Mouse (Mus musculus): ENCODE results near the gene Szrd1.
"Not testable (repeated sequence)": the region's sequence is repeated elsewhere in the genome, so short reads cannot be mapped to it uniquely, and the experiment has no call there.

The Szrd1 gene

DNA sequence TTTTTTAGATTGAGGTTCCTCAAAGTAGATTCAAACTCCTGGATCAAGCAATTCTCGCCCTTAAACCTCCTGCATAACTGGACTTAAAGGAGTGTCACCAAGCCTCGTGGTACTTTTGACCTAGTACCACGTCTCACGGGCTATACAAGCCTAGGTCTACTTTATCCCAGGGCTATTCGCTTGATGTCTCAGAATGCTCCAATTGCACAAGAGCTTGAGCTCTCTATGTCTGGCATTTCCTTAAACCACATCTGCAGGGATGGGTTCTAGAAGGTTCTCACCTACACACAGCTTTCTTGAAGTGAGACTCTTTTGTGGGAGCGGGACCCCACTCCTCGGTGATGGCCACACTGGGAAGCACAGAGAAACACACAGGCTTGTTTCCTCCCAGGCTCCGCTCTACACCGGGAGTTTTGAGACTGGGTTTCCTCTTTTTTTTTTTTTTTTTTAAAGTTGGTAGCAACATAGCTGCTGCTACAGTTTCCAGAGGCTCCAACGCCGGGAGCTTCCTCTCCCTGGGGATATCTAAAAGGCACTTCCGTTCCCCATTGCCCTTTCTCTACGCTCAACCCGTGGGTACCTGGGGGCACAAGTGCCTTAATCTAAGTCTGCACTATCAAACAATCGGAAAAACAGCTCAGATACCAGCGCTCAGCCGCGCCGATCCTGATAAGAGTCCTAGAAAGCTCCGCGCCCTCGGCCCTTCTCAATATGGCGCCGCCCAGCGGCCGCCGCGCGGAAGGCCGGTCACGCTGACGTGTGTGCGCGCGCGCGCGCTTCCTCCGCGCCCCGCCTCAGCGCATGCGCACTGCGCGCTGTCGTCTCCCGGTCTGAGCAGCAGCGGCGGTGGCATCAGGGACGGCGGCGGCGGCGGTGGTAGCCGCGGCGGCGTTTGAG is 7.8 kb upstream of the Szrd1 start, which contains the start of gene Fbxo42:
Fbxo42 (plus strand) TSS at position 802 of the 897 bp plus-strand sequence.
- peak; percentile 89 for DNase-seq (ENCODE audit: low read depth, low spot score)

- DNase-seq (ENCODE audit: low read depth, low spot score), result no peak
Measured at GRCm38 (mm10) chr4:141146491-141147033, 7.0 kb upstream of the Szrd1 start.

DNA sequence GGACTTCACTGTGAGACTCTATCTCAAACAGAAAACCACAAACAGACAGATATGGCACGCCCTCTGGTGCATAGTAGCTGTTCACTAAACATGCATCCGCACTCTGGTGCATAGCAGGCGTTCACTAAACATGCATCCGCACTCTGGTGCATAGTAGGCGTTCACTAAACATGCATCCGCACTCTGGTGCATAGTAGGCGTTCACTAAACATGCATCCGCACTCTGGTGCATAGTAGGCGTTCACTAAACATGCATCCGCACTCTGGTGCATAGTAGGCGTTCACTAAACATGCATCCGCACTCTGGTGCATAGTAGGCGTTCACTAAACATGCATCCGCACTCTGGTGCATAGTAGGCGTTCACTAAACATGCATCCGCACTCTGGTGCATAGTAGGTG is 5.5 kb upstream of the Szrd1 start:
- not testable (repeated sequence) for DNase-seq (ENCODE audit: low read depth, low spot score)

GRCm38 (mm10) chr4:141142285-141142811 is 2.8 kb upstream of the Szrd1 start:
- DNase-seq (ENCODE audit: low read depth, low spot score), result no peak

- DNase-seq (ENCODE audit: low read depth, low spot score), result no peak
Measured at GRCm38 (mm10) chr4:141140967-141141366, 1.4 kb upstream of the Szrd1 start.

DNA sequence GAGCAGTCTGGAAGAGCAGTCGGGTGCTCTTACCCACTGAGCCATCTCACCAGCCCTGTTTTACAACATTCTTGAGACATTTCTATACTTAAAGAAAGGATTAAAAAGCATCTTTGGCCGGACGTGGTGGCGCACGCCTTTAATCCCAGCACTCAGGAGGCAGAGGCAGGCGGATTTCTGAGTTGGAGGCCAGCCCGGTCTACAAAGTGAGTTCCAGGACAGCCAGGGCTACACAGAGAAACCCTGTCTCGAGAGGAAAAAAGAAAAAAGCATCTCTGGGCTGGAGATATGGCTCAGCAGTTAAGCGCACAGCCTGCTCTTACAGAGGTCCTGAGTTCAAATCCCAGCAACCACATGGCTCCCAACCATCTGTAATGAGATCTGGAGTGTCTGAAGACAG is 779 bp upstream of the Szrd1 start:
- DNase-seq (ENCODE audit: low read depth, low spot score), result not testable (repeated sequence)

DNA sequence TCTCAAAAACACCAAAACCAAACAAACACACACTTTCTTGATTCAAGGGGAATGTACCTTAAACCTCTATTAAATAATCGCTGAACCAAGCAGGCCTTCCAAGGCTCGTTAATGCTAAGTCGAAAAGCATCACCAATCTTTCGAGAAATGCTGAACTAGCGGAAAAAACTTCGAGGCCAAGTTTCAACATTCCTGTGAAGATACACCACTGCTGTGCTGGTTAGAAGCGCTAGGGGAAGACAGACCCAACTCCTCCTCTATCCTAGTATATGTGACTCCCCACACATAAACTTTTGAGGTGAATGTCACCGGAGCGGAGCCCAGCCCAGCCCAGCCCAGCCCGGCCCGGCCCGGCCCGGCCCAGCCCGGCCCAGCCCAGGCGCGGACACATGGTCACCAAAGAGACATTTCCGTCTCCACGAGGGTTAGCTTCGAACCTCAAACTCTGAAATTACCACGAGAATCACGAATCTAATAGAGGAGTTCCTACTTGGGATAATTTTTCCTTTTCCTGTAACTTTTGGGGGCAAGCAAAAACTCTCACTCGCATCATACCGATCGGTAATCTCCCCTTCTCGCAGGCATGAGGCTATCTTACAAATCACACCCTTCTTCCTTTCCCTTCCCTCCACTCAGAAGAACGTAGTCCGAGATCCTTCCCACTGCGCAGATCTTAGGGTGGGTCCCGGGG is 1.0 kb downstream of the Szrd1 start:
- DNase-seq (ENCODE audit: low read depth, low spot score), result no peak

- not testable (repeated sequence) for DNase-seq (ENCODE audit: low read depth, low spot score)
Measured at GRCm38 (mm10) chr4:141137740-141138139, 1.8 kb downstream of the Szrd1 start.

DNA sequence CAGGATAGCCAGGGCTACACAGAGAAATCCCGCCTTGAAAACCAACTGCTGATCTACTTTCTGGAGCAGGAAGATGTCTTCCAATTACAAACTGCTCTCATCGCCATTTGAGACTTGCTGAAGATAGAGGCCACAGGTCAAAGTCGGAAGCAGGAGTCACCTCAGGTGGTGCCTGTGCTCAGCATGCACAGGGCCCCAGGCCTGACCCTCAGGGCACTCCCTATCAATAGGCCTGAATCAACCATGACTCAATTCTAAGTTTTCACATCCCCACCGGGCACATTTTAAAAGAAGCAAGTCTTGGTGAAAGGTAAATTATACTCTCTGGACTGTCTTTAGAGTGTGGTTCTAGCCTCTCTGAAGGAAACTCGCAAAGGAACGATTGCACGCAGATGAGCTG is 3.4 kb downstream of the Szrd1 start:
- DNase-seq (ENCODE audit: low read depth, low spot score), result no peak

GRCm38 (mm10) chr4:141134751-141135530 is 4.6 kb downstream of the Szrd1 start:
- no peak for DNase-seq (ENCODE audit: low read depth, low spot score)

GRCm38 (mm10) chr4:141134031-141134441 is 5.5 kb downstream of the Szrd1 start:
- no peak for DNase-seq (ENCODE audit: low read depth, low spot score)

DNA sequence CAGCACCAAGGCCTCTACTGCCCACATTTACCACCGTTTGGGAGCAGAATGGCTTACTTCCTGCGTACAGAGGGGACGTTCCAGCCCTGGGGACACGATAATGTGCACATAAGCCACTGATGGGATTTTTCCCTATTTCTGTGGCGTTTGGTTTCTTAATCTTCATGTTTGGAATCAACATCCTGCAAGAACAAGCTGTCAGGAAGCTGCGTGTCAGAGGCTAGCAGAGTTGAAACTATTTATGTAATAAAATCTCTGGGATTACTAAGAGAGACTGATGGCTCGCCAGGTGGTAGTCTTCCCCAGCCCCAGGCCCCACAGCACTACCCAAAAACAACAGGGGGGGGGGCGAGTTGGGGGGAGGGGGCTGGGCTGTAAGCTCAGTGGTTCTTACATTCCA is 6.3 kb downstream of the Szrd1 start:
- no peak for DNase-seq (ENCODE audit: low read depth, low spot score)

GRCm38 (mm10) chr4:141132191-141132590 is 7.4 kb downstream of the Szrd1 start:
- DNase-seq (ENCODE audit: low read depth, low spot score), result no peak

DNA sequence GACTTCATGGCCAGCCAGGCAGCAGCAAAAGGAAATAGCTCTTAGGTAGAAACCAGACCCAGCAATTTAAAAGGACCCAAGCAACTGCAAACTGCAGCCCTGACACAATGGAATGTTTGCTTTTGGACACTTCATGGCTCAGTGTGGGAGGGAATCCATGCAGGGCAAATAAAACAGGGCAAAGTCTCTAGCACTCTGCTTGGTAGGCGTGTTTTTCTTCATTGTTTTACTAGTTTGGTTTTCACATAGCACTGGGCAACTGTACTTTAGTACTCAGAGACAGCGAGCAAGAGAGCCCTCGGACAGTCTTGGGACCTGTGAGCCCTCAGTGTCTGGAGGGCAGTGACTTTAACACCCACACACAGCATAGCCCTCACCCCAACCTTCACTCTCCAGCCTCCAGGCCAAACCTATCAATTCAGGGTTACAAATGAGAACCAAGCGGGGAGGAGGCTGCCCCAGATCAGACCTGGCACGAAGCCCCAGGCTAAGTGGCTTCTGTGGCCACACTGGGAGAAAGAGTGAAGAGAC is 8.0 kb downstream of the Szrd1 start:
- DNase-seq (ENCODE audit: low read depth, low spot score), result no peak

GRCm38 (mm10) chr4:141130704-141131342 is 8.8 kb downstream of the Szrd1 start:
- no peak for DNase-seq (ENCODE audit: low read depth, low spot score)

- no peak for DNase-seq (ENCODE audit: low read depth, low spot score)
Measured at GRCm38 (mm10) chr4:141129190-141129710, 10.3 kb downstream of the Szrd1 start.

GRCm38 (mm10) chr4:141123065-141123464 is 16.5 kb downstream of the Szrd1 start:
- no peak for DNase-seq (ENCODE audit: low read depth, low spot score)

DNA sequence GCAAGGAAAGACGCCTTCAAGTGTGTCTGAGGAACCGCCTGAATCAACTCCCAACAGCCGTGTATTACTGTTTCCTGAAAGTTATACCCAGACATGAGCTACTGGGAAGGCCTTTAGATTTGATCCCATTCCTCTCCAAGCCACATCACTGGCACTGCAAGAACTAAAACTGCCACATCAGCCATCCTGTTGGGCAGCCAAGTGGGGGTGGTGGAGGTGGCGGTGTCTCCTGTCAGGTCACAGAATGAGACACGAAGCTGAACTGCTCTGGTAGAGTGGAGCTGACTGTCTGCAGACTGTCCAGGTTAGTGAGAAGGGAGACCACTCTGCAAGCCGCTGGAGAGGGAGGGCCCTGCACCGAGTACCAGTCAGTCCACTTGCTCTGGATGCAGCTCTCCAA is 16.9 kb downstream of the Szrd1 start:
- no peak for DNase-seq (ENCODE audit: low read depth, low spot score)

DNA sequence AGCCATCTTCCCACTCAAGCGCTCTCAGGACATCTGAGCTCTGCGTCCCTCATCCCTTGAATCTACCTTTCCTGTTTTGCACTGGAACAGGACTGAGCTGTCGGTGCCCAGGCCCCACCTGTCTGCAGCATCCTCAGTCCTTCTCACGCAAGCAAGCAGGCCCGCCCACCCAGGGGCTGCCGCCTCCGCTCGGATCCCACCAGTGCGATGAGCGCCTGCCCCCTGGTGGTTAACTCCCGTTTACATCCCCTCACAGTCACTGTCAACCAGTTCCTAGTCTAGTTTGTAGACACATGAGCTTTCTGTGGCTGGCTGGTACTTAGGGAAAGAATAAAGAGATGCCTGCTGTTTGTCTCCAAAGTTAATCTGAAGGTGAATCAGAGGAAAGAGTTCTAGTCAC is 18.9 kb downstream of the Szrd1 start:
- DNase-seq (ENCODE audit: low read depth, low spot score), result no peak

DNA sequence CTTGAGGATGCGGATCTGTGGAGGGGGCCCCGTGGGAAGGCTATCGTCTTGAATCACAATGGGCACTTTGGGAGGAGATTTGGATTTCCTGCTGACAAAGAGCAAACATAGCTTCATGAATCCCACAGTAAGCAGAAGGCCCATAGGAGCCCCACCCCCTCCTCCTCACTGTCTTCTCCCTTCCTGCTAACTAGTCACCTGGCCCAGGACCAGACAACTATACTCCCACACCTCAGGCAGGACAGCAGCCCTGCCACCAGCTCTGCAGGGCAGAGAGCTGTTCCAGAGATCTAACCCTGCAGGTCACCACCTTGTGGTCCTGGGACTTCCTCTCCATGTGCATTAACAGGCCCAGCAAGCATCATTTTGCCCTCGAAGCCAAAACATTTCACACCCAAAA is 20.9 kb downstream of the Szrd1 start:
- no peak for DNase-seq (ENCODE audit: low read depth, low spot score)
